Comparison of ENCODE assay signal across 16 mouse cellular contexts in the genomic region with DNA sequence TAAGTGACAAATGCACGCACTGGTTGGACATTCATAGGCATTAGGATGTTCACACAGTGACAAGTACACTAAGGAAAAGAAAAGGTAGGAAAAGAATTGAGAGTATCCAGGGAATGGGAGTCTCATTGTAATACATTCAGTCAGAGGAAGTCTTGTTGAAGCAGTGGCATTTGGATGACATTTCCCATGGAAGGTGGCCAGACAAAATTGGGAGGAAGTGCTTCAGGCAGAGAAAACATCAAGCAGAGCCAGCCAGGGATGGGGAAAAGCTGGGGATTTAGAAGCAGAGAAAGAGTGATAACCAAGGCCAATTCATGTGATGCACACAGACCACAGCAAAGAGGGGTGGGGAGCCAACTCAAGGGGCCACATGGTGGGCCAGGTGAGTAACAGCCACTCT.
DNase-seq lines count a peak whose midpoint lies in the region; ATAC-seq and TF ChIP-seq lines count a peak whose summit lies in the region.
"Had no signal": no experiment of that assay in that cellular context is flagged by ENCODE, and none has a peak within 500 bp of the region (broad histone marks: within the 10 kb centered on the region; RNA-seq: fewer than 3 reads in every experiment).

No protein-coding gene starts in this region.

- no peaks in the 10 kb centered on the region for H3K9me3 ChIP-seq in heart, embryonic 11.5 days (replicated peaks; ENCODE audit: control insufficient read depth, low read length)
- no peaks in the 10 kb centered on the region for H3K9me3 ChIP-seq in lung, embryonic 14.5 days (ENCODE audit: low read depth, low read length)
- H3K9me3 ChIP-seq in neural tube, embryonic 15.5 days (replicated peaks) = no peaks in the 10 kb centered on the region
- H3K9me3 ChIP-seq: embryonic facial prominence, embryonic 12.5 days; midbrain, embryonic 12.5 days had no signal

- no peak for ATAC-seq in cerebellum, adult (ENCODE audit: insufficient number of reproducible peaks, low FRiP score, low TSS enrichment)
- ATAC-seq in heart, embryonic 11.5 days (replicated peaks; ENCODE audit: insufficient number of reproducible peaks, low FRiP score, low TSS enrichment) = no peak
- ATAC-seq in lung, embryonic 14.5 days (ENCODE audit: insufficient read depth) = no peak
- ATAC-seq in neural tube, embryonic 15.5 days (ENCODE audit: low FRiP score) = no peak

- intact Hi-C loops in heart, adult 2 months (cut with DNase I) = no loop called here

- TF ChIP-seq POLR2A in heart, adult 2 months (IDR thresholded peaks at IDR 0.05; ENCODE audit: insufficient read depth, low read depth, low read length) = no peak

- no peaks in the 10 kb centered on the region for H3K79me2 ChIP-seq in heart, adult 2 months (replicated peaks; ENCODE audit: control insufficient read depth, insufficient read depth, low read length)

- 83% methylated on average over 1 of the region's 1 CpGs for WGBS in heart, adult 2 months
- WGBS in heart, embryonic 11.5 days (ENCODE audit: insufficient replicate concordance) = 71% methylated on average over 1 of the region's 1 CpGs
- WGBS in lung, embryonic 14.5 days = 93% methylated on average over 1 of the region's 1 CpGs
- 95% methylated on average over 1 of the region's 1 CpGs for WGBS in neural tube, embryonic 15.5 days

- no peaks in the 10 kb centered on the region for H3K27me3 ChIP-seq in heart, adult 2 months (ENCODE audit: control insufficient read depth, insufficient read depth, low read length)
- no peaks in the 10 kb centered on the region for H3K27me3 ChIP-seq in heart, embryonic 11.5 days (ENCODE audit: control insufficient read depth, insufficient read depth, low read length)
- no peaks in the 10 kb centered on the region for H3K27me3 ChIP-seq in lung, embryonic 14.5 days (ENCODE audit: insufficient read depth, low read length)
- no peaks in the 10 kb centered on the region for H3K27me3 ChIP-seq in neural tube, embryonic 15.5 days (replicated peaks)
- H3K27me3 ChIP-seq: embryonic facial prominence, embryonic 12.5 days; midbrain, embryonic 12.5 days had no signal

- H3K4me1 ChIP-seq in heart, adult 2 months (ENCODE audit: control insufficient read depth, insufficient read depth, low read length) = no peaks in the 10 kb centered on the region
- no peaks in the 10 kb centered on the region for H3K4me1 ChIP-seq in heart, embryonic 11.5 days (ENCODE audit: control insufficient read depth, insufficient read depth, low read length)
- H3K4me1 ChIP-seq in lung, embryonic 14.5 days (ENCODE audit: insufficient read depth) = no peaks in the 10 kb centered on the region
- H3K4me1 ChIP-seq in neural tube, embryonic 15.5 days = no peaks in the 10 kb centered on the region
- H3K4me1 ChIP-seq: embryonic facial prominence, embryonic 12.5 days; midbrain, embryonic 12.5 days had no signal

- no peaks in the 10 kb centered on the region for H3K36me3 ChIP-seq in heart, adult 2 months (ENCODE audit: control insufficient read depth, insufficient read depth, low read length)
- H3K36me3 ChIP-seq in heart, embryonic 11.5 days (ENCODE audit: control insufficient read depth, insufficient read depth, low read length) = no peaks in the 10 kb centered on the region
- no peaks in the 10 kb centered on the region for H3K36me3 ChIP-seq in lung, embryonic 14.5 days (ENCODE audit: insufficient read depth)
- no peaks in the 10 kb centered on the region for H3K36me3 ChIP-seq in neural tube, embryonic 15.5 days
- H3K36me3 ChIP-seq: embryonic facial prominence, embryonic 12.5 days; midbrain, embryonic 12.5 days had no signal

- no peak overlapping the region for H3K9ac ChIP-seq in heart, adult 2 months (ENCODE audit: low read depth, low read length)
- no peak overlapping the region for H3K9ac ChIP-seq in heart, embryonic 11.5 days (ENCODE audit: low read depth, low read length)
- no peak overlapping the region for H3K9ac ChIP-seq in lung, embryonic 14.5 days
- H3K9ac ChIP-seq in neural tube, embryonic 15.5 days (replicated peaks) = no peak overlapping the region
- H3K9ac ChIP-seq: embryonic facial prominence, embryonic 12.5 days; midbrain, embryonic 12.5 days had no signal

- TF ChIP-seq CTCF in heart, adult 2 months (IDR thresholded peaks at IDR 0.05) = no peak
- TF ChIP-seq CTCF in lung, embryonic 14.5 days (IDR thresholded peaks at IDR 0.05; ENCODE audit: low read depth) = no peak

- H3K4me2 ChIP-seq in heart, embryonic 11.5 days = no peak overlapping the region
- H3K4me2 ChIP-seq in lung, embryonic 14.5 days = no peak overlapping the region
- H3K4me2 ChIP-seq in neural tube, embryonic 15.5 days = no peak overlapping the region
- H3K4me2 ChIP-seq: embryonic facial prominence, embryonic 12.5 days; midbrain, embryonic 12.5 days had no signal

- TF ChIP-seq EP300 in heart, adult 2 months (IDR thresholded peaks at IDR 0.05; ENCODE audit: insufficient read depth, low read depth, low read length) = no peak

- H3K27ac ChIP-seq in heart, adult 2 months = no peak overlapping the region
- H3K27ac ChIP-seq in heart, embryonic 11.5 days (ENCODE audit: low read depth, low read length) = no peak overlapping the region
- H3K27ac ChIP-seq in lung, embryonic 14.5 days (ENCODE audit: low read depth) = no peak overlapping the region
- H3K27ac ChIP-seq in neural tube, embryonic 15.5 days (replicated peaks) = no peak overlapping the region
- H3K27ac ChIP-seq: embryonic facial prominence, embryonic 12.5 days; midbrain, embryonic 12.5 days had no signal

- peak; percentile 30 to 42 for DNase-seq in cerebellum, postnatal 10 days
- peak; percentile 8 to 17 for DNase-seq in heart, adult 2 months
- peak; percentile 20 for DNase-seq in lung, embryonic 14.5 days
- DNase-seq in lung, postnatal 4 days = no peak
- peak; percentile 14 to 33 for DNase-seq in layer of hippocampus, postnatal 10 days (ENCODE audit: low spot score in 2 of 2)
- DNase-seq: adrenal gland, adult 8-10 months; kidney, adult 8-10 months; left cerebral cortex, postnatal 4 days; lung, adult 18-20 months; right cerebral cortex, postnatal 4 days; thymus, adult 18-20 months had no signal

- H3K4me3 ChIP-seq in heart, adult 2 months = no peak overlapping the region
- H3K4me3 ChIP-seq in heart, embryonic 11.5 days (ENCODE audit: low read depth, low read length) = no peak overlapping the region
- no peak overlapping the region for H3K4me3 ChIP-seq in lung, embryonic 14.5 days (ENCODE audit: low read depth, low read length)
- H3K4me3 ChIP-seq in neural tube, embryonic 15.5 days (replicated peaks) = no peak overlapping the region
- H3K4me3 ChIP-seq: embryonic facial prominence, embryonic 12.5 days; midbrain, embryonic 12.5 days had no signal

Comparison
In these comparisons a context has a peak if more than half of its experiments do, and no peak if none do; other contexts are left out.
1. DNase-seq: peak in cerebellum, postnatal 10 days (2 of 2), heart, adult 2 months (2 of 2), lung, embryonic 14.5 days (single experiment) and layer of hippocampus, postnatal 10 days (2 of 2); none in lung, postnatal 4 days (0 of 2).